Comparison of ENCODE assay signal across 29 mouse cellular contexts in genomic region chr12:33154732-33155131, GRCm38 (mm10). TPM values are rescaled to one million over a fixed set of nuclear protein-coding genes. Genes with fewer than 3 reads are reported as not detected.
A peak's percentile ranks its signal among the peaks of the same experiment; 100 is the strongest.
DNase-seq lines count a peak whose midpoint lies in the region; ATAC-seq and TF ChIP-seq lines count a peak whose summit lies in the region.
"Had no signal": no experiment of that assay in that cellular context is flagged by ENCODE, and none has a peak within 500 bp of the region (broad histone marks: within the 10 kb centered on the region; RNA-seq: fewer than 3 reads in every experiment).

No protein-coding gene starts in this region.

- dilution Hi-C loops in CH12.LX (cut with MboI; ENCODE audit: extremely low pct_ligation_motif_present, extremely low pct_unique_long_range_greater_than_20kb, low sequenced_read_pairs): no loop called here

- no peak overlapping the region for H3K4me3 ChIP-seq in liver, embryonic 13.5 days (replicated peaks)
- no peak overlapping the region for H3K4me3 ChIP-seq in CH12.LX (replicated peaks in 1 of 3; ENCODE audit: low read depth in 2 of 3, low read length in 2 of 3, poor library complexity in 1 of 3)
- H3K4me3 ChIP-seq: embryonic facial prominence, embryonic 10.5 days; embryonic facial prominence, embryonic 13.5 days; erythroblast, embryonic 14.5 days; forebrain, embryonic 10.5 days; forebrain, embryonic 13.5 days; gastrocnemius, adult 2 months had no signal

- no peak for ATAC-seq in liver, embryonic 13.5 days (ENCODE audit: low read depth)
- ATAC-seq: CD4-positive, CD25-positive, alpha-beta regulatory T cell, adult 4 months; forebrain, embryonic 13.5 days; forebrain, embryonic 16.5 days; hindbrain, postnatal 0 days; inflammation-experienced regulatory T-cells, adult 6 months; intestine, embryonic 16.5 days; Patski had no signal

- TF ChIP-seq EP300 in CH12.LX (IDR thresholded peaks at IDR 0.05; ENCODE audit: low read length): no peak

- DNase-seq in heart, adult 11 months: peak; percentile 80
- DNase-seq in heart, adult 18-20 months: no peak
- no peak for DNase-seq in liver, embryonic 13.5 days
- DNase-seq in liver (no peak), CH12.LX (ENCODE audit: extremely low read depth) (no peak)
- no peak for DNase-seq in layer of hippocampus, adult 9-10 months (ENCODE audit: low spot score)
- no peak for DNase-seq in frontal cortex, postnatal 25 days (ENCODE audit: low spot score in 2 of 2)
- DNase-seq: adrenal gland, adult 2 months; adrenal gland, postnatal 14 days; cerebellum, adult 11 months; cerebellum, adult 8-10 months; cerebellum, postnatal 10 days; cerebellum, postnatal 36 days; embryo, embryonic 11 days; gastrocnemius, adult 2 months; gastrocnemius, postnatal 14 days had no signal

- in situ Hi-C loops in CH12.LX (cut with MboI; ENCODE audit: low pct_ligation_motif_present, low pct_unique_long_range_greater_than_20kb, low sequenced_read_pairs): no loop called here

- WGBS in liver, embryonic 13.5 days (ENCODE audit: insufficient replicate concordance): 78% methylated on average over 3 of the region's 3 CpGs

- peaks cover 57% of the 10 kb centered on the region for H3K4me1 ChIP-seq in liver, embryonic 13.5 days (replicated peaks)
- H3K4me1 ChIP-seq in CH12.LX (ENCODE audit: control insufficient read depth in 1 of 2, insufficient read depth in 2 of 2): peaks cover 50 to 95% of the 10 kb centered on the region in 2 experiments
- H3K4me1 ChIP-seq: forebrain, embryonic 10.5 days had no signal

- peak overlapping the region; percentile 68; the same call in 1 of the 2 replicates for H3K27ac ChIP-seq in liver, embryonic 13.5 days
- peak overlapping the region; percentile 99 for H3K27ac ChIP-seq in CH12.LX (ENCODE audit: insufficient read depth, low read depth)
- H3K27ac ChIP-seq: embryonic facial prominence, embryonic 10.5 days; embryonic facial prominence, embryonic 13.5 days; forebrain, embryonic 10.5 days; forebrain, embryonic 13.5 days; gastrocnemius, adult 2 months; hindbrain, embryonic 14.5 days; hindbrain, postnatal 0 days had no signal

- no peak overlapping the region for H3K4me2 ChIP-seq in liver, embryonic 13.5 days
- H3K4me2 ChIP-seq in CH12.LX (ENCODE audit: insufficient read depth, low read depth, poor library complexity, severe bottlenecking): no peak overlapping the region
- H3K4me2 ChIP-seq: embryonic facial prominence, embryonic 13.5 days; forebrain, embryonic 13.5 days; heart, embryonic 11.5 days; hindbrain, embryonic 14.5 days had no signal

- no peaks in the 10 kb centered on the region for H3K27me3 ChIP-seq in liver, embryonic 13.5 days
- H3K27me3 ChIP-seq in CH12.LX (replicated peaks): no peaks in the 10 kb centered on the region
- H3K27me3 ChIP-seq: embryonic facial prominence, embryonic 13.5 days; forebrain, embryonic 13.5 days; Patski had no signal

- TF ChIP-seq CTCF in CH12.LX (conservative IDR thresholded peaks at IDR 0.05 in 1 of 2, IDR thresholded peaks at IDR 0.05 in 1 of 2; ENCODE audit: low read depth in 2 of 2, low read length in 2 of 2): no peak

- H3K9ac ChIP-seq in liver, embryonic 13.5 days: peak overlapping the region; percentile 11; the same call in 1 of the 2 replicates
- H3K9ac ChIP-seq in CH12.LX (ENCODE audit: insufficient read depth, low read depth): 0 out of 2 replicates have a peak overlapping the region, but pooled peaks have one; percentile 5
- H3K9ac ChIP-seq: embryonic facial prominence, embryonic 13.5 days; forebrain, embryonic 13.5 days; hindbrain, embryonic 14.5 days had no signal

- H3K36me3 ChIP-seq in liver, embryonic 13.5 days: peaks cover 9% of the 10 kb centered on the region
- peaks cover 9 to 53% of the 10 kb centered on the region in 2 experiments for H3K36me3 ChIP-seq in CH12.LX (replicated peaks in 1 of 2; ENCODE audit: control insufficient read depth in 1 of 2, insufficient read depth in 1 of 2, low read length in 1 of 2)

- no peak for TF ChIP-seq RAD21 in CH12.LX (IDR thresholded peaks at IDR 0.05; ENCODE audit: low read depth, low read length)

- no peak for TF ChIP-seq POLR2A in CH12.LX (IDR thresholded peaks at IDR 0.05; ENCODE audit: low read depth, low read length)

- no peaks in the 10 kb centered on the region for H3K9me3 ChIP-seq in liver, embryonic 13.5 days (replicated peaks)
- H3K9me3 ChIP-seq in CH12.LX (replicated peaks; ENCODE audit: low read length): no peaks in the 10 kb centered on the region
- H3K9me3 ChIP-seq: embryonic facial prominence, embryonic 10.5 days; embryonic facial prominence, embryonic 13.5 days; forebrain, embryonic 10.5 days; forebrain, embryonic 13.5 days had no signal

- H3K79me2 ChIP-seq in CH12.LX (replicated peaks; ENCODE audit: control insufficient read depth, extremely low read depth, insufficient read depth, poor library complexity, severe bottlenecking): peaks cover 83% of the 10 kb centered on the region

TF ChIP-seq in CH12.LX, 34 proteins besides CTCF, POLR2A, EP300 and RAD21:
- TF ChIP-seq CHD1 (IDR thresholded peaks at IDR 0.05; ENCODE audit: low read depth, low read length): no peak
- TF ChIP-seq ZC3H11A (IDR thresholded peaks at IDR 0.05; ENCODE audit: low read depth, low read length): no peak
- TF ChIP-seq NELFE (IDR thresholded peaks at IDR 0.05; ENCODE audit: low read depth, low read length): no peak
- TF ChIP-seq E2F4 (IDR thresholded peaks at IDR 0.05; ENCODE audit: insufficient replicate concordance, low read depth, low read length): no peak
- no peak for TF ChIP-seq MAX (IDR thresholded peaks at IDR 0.05; ENCODE audit: low read length)
- no peak for TF ChIP-seq ELF1 (IDR thresholded peaks at IDR 0.05; ENCODE audit: low read depth, low read length)
- no peak for TF ChIP-seq MAZ (IDR thresholded peaks at IDR 0.05; ENCODE audit: low read depth, low read length)
- TF ChIP-seq RCOR1 (conservative IDR thresholded peaks at IDR 0.05; ENCODE audit: low read depth, low read length): no peak
- TF ChIP-seq MYC (IDR thresholded peaks at IDR 0.05; ENCODE audit: low read depth, low read length): no peak
- no peak for TF ChIP-seq TBP (conservative IDR thresholded peaks at IDR 0.05; ENCODE audit: low read depth, low read length)
- TF ChIP-seq ZKSCAN1 (IDR thresholded peaks at IDR 0.05; ENCODE audit: borderline replicate concordance, low read depth, low read length): no peak
- TF ChIP-seq USF1 (IDR thresholded peaks at IDR 0.05; ENCODE audit: low read depth, low read length): no peak
- no peak for TF ChIP-seq SIN3A (IDR thresholded peaks at IDR 0.05; ENCODE audit: low read length)
- no peak for TF ChIP-seq CHD2 (IDR thresholded peaks at IDR 0.05; ENCODE audit: low read length)
TF ChIP-seq in CH12.LX: peak in this region for 0.

RNA-seq across cellular contexts. Expression of gene Atxn7l1, which starts 7.2 kb away (rescaled TPM):
- total RNA-seq in heart, adult 18-20 months (2021): 10 to 100 TPM; 16.9 to 17.4 TPM
- 9.0 and 15.2 TPM in 2 replicates for polyA plus RNA-seq in liver, embryonic 13.5 days (2015; fragmentation: Nextera tagmentation; extraction: Ambion mirVana)
- total RNA-seq in CH12.LX (2012; rRNA removed) (8.6 and 9.7 TPM in 2 replicates), CH12.LX (2014; rRNA removed) (8.2 and 9.0 TPM in 2 replicates)
- 51.3 and 55.7 TPM in 2 replicates for polyA plus RNA-seq in CH12.LX (2012; ENCODE audit: insufficient read length, low read depth)
